In genomic region chr2:31263746-31264378, GRCm38 (mm10) we compare ENCODE assay signal across 9 mouse cellular contexts. TPM values are rescaled to one million over a fixed set of nuclear protein-coding genes. Genes with fewer than 3 reads are reported as not detected.
DNase-seq lines count a peak whose midpoint lies in the region; ATAC-seq and TF ChIP-seq lines count a peak whose summit lies in the region.
"Had no signal": no experiment of that assay in that cellular context is flagged by ENCODE, and none has a peak within 500 bp of the region (broad histone marks: within the 10 kb centered on the region; RNA-seq: fewer than 3 reads in every experiment).

No protein-coding gene starts in this region.

- no peak overlapping the region for H3K27ac ChIP-seq in liver, embryonic 11.5 days (ENCODE audit: low read depth, low read length)
- H3K27ac ChIP-seq in embryonic fibroblast, embryonic 13.5 days (ENCODE audit: insufficient read depth, low read length), result peak overlapping the region; percentile 36; the same call in 1 of the 2 replicates
- H3K27ac ChIP-seq in heart, embryonic 11.5 days (ENCODE audit: low read depth, low read length), result peak overlapping the region; percentile 46; the same call in 1 of the 2 replicates
- H3K27ac ChIP-seq in kidney, embryonic 14.5 days (ENCODE audit: low read depth, low read length), result peak overlapping the region; percentile 33; the same call in 1 of the 2 replicates
- peak overlapping the region; percentile 53; the same call in 1 of the 2 replicates for H3K27ac ChIP-seq in limb, embryonic 12.5 days
- H3K27ac ChIP-seq in olfactory bulb, adult 2 months (ENCODE audit: insufficient read depth, low read depth, low read length), result peak overlapping the region; percentile 97

- no peaks in the 10 kb centered on the region for H3K9me3 ChIP-seq in liver, embryonic 11.5 days (ENCODE audit: control insufficient read depth, low read length)
- no peaks in the 10 kb centered on the region for H3K9me3 ChIP-seq in heart, embryonic 11.5 days (replicated peaks; ENCODE audit: control insufficient read depth, low read length)
- H3K9me3 ChIP-seq in kidney, embryonic 14.5 days (ENCODE audit: control insufficient read depth, low read length), result no peaks in the 10 kb centered on the region
- H3K9me3 ChIP-seq in limb, embryonic 12.5 days, result no peaks in the 10 kb centered on the region

- H3K4me3 ChIP-seq in liver, embryonic 11.5 days (ENCODE audit: low read depth, low read length), result no peak overlapping the region
- H3K4me3 ChIP-seq in embryonic fibroblast, embryonic 13.5 days (ENCODE audit: insufficient read depth, low read length), result no peak overlapping the region
- H3K4me3 ChIP-seq in heart, embryonic 11.5 days (ENCODE audit: low read depth, low read length), result no peak overlapping the region
- no peak overlapping the region for H3K4me3 ChIP-seq in kidney, embryonic 14.5 days (ENCODE audit: low read length)
- H3K4me3 ChIP-seq in limb, embryonic 12.5 days (replicated peaks), result no peak overlapping the region
- no peak overlapping the region for H3K4me3 ChIP-seq in olfactory bulb, adult 2 months (ENCODE audit: insufficient read depth, low read depth, low read length)
- H3K4me3 ChIP-seq: erythroblast, embryonic 14.5 days had no signal

- no peak overlapping the region for H3K4me2 ChIP-seq in liver, embryonic 11.5 days
- peak overlapping the region; percentile 6; the same call in 1 of the 2 replicates for H3K4me2 ChIP-seq in heart, embryonic 11.5 days
- no peak overlapping the region for H3K4me2 ChIP-seq in kidney, embryonic 14.5 days (replicated peaks; ENCODE audit: low read depth, low read length)
- no peak overlapping the region for H3K4me2 ChIP-seq in limb, embryonic 12.5 days

- no peak for TF ChIP-seq POLR2A in embryonic fibroblast, embryonic 13.5 days (IDR thresholded peaks at IDR 0.05; ENCODE audit: low read depth, low read length)
- no peak for TF ChIP-seq POLR2A in olfactory bulb, adult 2 months (IDR thresholded peaks at IDR 0.05; ENCODE audit: insufficient read depth, low read depth, low read length)

- 56% methylated on average over 10 of the region's 10 CpGs for WGBS in liver, embryonic 11.5 days
- 45% methylated on average over 10 of the region's 10 CpGs for WGBS in heart, embryonic 11.5 days (ENCODE audit: insufficient replicate concordance)
- 56% methylated on average over 10 of the region's 10 CpGs for WGBS in kidney, embryonic 14.5 days
- WGBS in limb, embryonic 12.5 days, result 38% methylated on average over 10 of the region's 10 CpGs
- WGBS in olfactory bulb, adult 2 months, result 8% methylated on average over 10 of the region's 10 CpGs

- H3K9ac ChIP-seq in liver, embryonic 11.5 days (ENCODE audit: low read depth, low read length), result no peak overlapping the region
- H3K9ac ChIP-seq in heart, embryonic 11.5 days (ENCODE audit: low read depth, low read length), result 0 out of 2 replicates have a peak overlapping the region, but pooled peaks have one; percentile 2
- no peak overlapping the region for H3K9ac ChIP-seq in kidney, embryonic 14.5 days (ENCODE audit: low read depth, low read length)
- peak overlapping the region; percentile 12; the same call in 1 of the 2 replicates for H3K9ac ChIP-seq in limb, embryonic 12.5 days (replicated peaks)

- no peak for TF ChIP-seq CTCF in embryonic fibroblast, embryonic 13.5 days (IDR thresholded peaks at IDR 0.05; ENCODE audit: borderline replicate concordance, insufficient read depth, low read length)
- TF ChIP-seq CTCF in olfactory bulb, adult 2 months (IDR thresholded peaks at IDR 0.05; ENCODE audit: insufficient read depth, low read depth, low read length), result no peak

- H3K4me1 ChIP-seq in liver, embryonic 11.5 days (replicated peaks; ENCODE audit: control insufficient read depth, insufficient read depth, low read length), result peaks cover 11% of the 10 kb centered on the region
- peaks cover 3% of the 10 kb centered on the region; the same call in 1 of the 2 replicates for H3K4me1 ChIP-seq in embryonic fibroblast, embryonic 13.5 days (ENCODE audit: control insufficient read depth, insufficient read depth, low read length)
- peaks cover 70% of the 10 kb centered on the region for H3K4me1 ChIP-seq in heart, embryonic 11.5 days (ENCODE audit: control insufficient read depth, insufficient read depth, low read length)
- peaks cover 54% of the 10 kb centered on the region for H3K4me1 ChIP-seq in kidney, embryonic 14.5 days (ENCODE audit: control insufficient read depth, insufficient read depth, low read length)
- H3K4me1 ChIP-seq in limb, embryonic 12.5 days (replicated peaks), result peaks cover 66% of the 10 kb centered on the region
- H3K4me1 ChIP-seq in olfactory bulb, adult 2 months (ENCODE audit: control insufficient read depth, insufficient read depth, low read length), result peaks cover 90% of the 10 kb centered on the region

- no peaks in the 10 kb centered on the region for H3K36me3 ChIP-seq in liver, embryonic 11.5 days (ENCODE audit: control insufficient read depth, insufficient read depth, low read length)
- no peaks in the 10 kb centered on the region for H3K36me3 ChIP-seq in heart, embryonic 11.5 days (ENCODE audit: control insufficient read depth, insufficient read depth, low read length)
- no peaks in the 10 kb centered on the region for H3K36me3 ChIP-seq in kidney, embryonic 14.5 days (ENCODE audit: control insufficient read depth, insufficient read depth, low read length)
- peaks cover 7% of the 10 kb centered on the region; the same call in 1 of the 2 replicates for H3K36me3 ChIP-seq in limb, embryonic 12.5 days

- peak; percentile 34 for DNase-seq in liver
- DNase-seq in liver, embryonic 11.5 days (ENCODE audit: low spot score), result no peak
- no peak for DNase-seq in spleen, postnatal 36 days (ENCODE audit: low spot score in 2 of 2)

- no peak for ATAC-seq in liver, embryonic 11.5 days (replicated peaks; ENCODE audit: low FRiP score)
- ATAC-seq in heart, embryonic 11.5 days (replicated peaks; ENCODE audit: insufficient number of reproducible peaks, low FRiP score, low TSS enrichment), result no peak
- ATAC-seq in kidney, embryonic 14.5 days (ENCODE audit: low FRiP score, low TSS enrichment), result no peak
- no peak for ATAC-seq in limb, embryonic 12.5 days (ENCODE audit: insufficient number of reproducible peaks, insufficient read depth, low FRiP score, low TSS enrichment, low read depth)

- no peaks in the 10 kb centered on the region for H3K27me3 ChIP-seq in liver, embryonic 11.5 days (replicated peaks; ENCODE audit: control insufficient read depth, insufficient read depth, low read length)
- H3K27me3 ChIP-seq in heart, embryonic 11.5 days (ENCODE audit: control insufficient read depth, insufficient read depth, low read length), result no peaks in the 10 kb centered on the region
- no peaks in the 10 kb centered on the region for H3K27me3 ChIP-seq in kidney, embryonic 14.5 days (ENCODE audit: control insufficient read depth, insufficient read depth, low read length)
- no peaks in the 10 kb centered on the region for H3K27me3 ChIP-seq in limb, embryonic 12.5 days

RNA-seq across cellular contexts. Expression of gene Ncs1, which starts 18.2 kb away (rescaled TPM):
- 8.5 and 11.3 TPM in 2 replicates for polyA plus RNA-seq in liver, embryonic 11.5 days (2014; fragmentation: Nextera tagmentation; extraction: Ambion mirVana)
- 43.6 and 53.2 TPM in 2 replicates for polyA plus RNA-seq in embryonic fibroblast, embryonic 13.5 days (2011; ENCODE audit: insufficient read length, low read depth, missing spikeins)
- 42.8 and 46.5 TPM in 2 replicates for polyA plus RNA-seq in heart, embryonic 11.5 days (2014; fragmentation: Nextera tagmentation; extraction: Ambion mirVana)
- 34.5 and 57.0 TPM in 2 replicates for polyA plus RNA-seq in kidney, embryonic 14.5 days (2014; fragmentation: Nextera tagmentation; extraction: Ambion mirVana)
- polyA plus RNA-seq in limb, embryonic 12.5 days (2016; fragmentation: Nextera tagmentation; extraction: Ambion mirVana), result 53.6 and 54.4 TPM in 2 replicates
- not detected in 2 replicates for polyA plus RNA-seq in olfactory bulb, adult 2 months (2012; ENCODE audit: insufficient read depth, insufficient read length, low replicate concordance, missing spikeins)
- polyA plus RNA-seq: erythroblast, embryonic 14.5 days had no signal

RNA-seq across cellular contexts. Expression of gene Hmcn2, which starts 50.4 kb away (rescaled TPM):
- polyA plus RNA-seq in liver, embryonic 11.5 days (2014; fragmentation: Nextera tagmentation; extraction: Ambion mirVana), result 0.10 and 0.38 TPM in 2 replicates
- polyA plus RNA-seq in embryonic fibroblast, embryonic 13.5 days (2011; ENCODE audit: insufficient read length, low read depth, missing spikeins), result 0.49 and 2.0 TPM in 2 replicates
- polyA plus RNA-seq in heart, embryonic 11.5 days (2014; fragmentation: Nextera tagmentation; extraction: Ambion mirVana), result 0.27 TPM in 1 of 2 replicates, not detected in the other
- polyA plus RNA-seq in kidney, embryonic 14.5 days (2014; fragmentation: Nextera tagmentation; extraction: Ambion mirVana), result 0.10 TPM in 1 of 2 replicates, not detected in the other
- 0.19 TPM in 1 of 2 replicates, not detected in the other for polyA plus RNA-seq in limb, embryonic 12.5 days (2016; fragmentation: Nextera tagmentation; extraction: Ambion mirVana)
- not detected in 2 replicates for polyA plus RNA-seq in olfactory bulb, adult 2 months (2012; ENCODE audit: insufficient read depth, insufficient read length, low replicate concordance, missing spikeins)
- polyA plus RNA-seq: erythroblast, embryonic 14.5 days had no signal

Comparison
In these comparisons a context has a peak if more than half of its experiments do, and no peak if none do; other contexts are left out.
1. H3K9ac ChIP-seq: peak in heart, embryonic 11.5 days (single experiment) and limb, embryonic 12.5 days (single experiment); none in liver, embryonic 11.5 days (single experiment) and kidney, embryonic 14.5 days (single experiment).